Mouse (Mus musculus): ENCODE results near the gene 1700029I15Rik. TPM values are rescaled to one million over a fixed set of nuclear protein-coding genes. Genes with fewer than 3 reads are reported as not detected.
A peak's percentile ranks its signal among the peaks of the same experiment; 100 is the strongest.

1700029I15Rik gene
- polyA plus RNA-seq, 1 experiment from 2014 or later = 1.8 TPM

- no peak overlapping the region for H3K27ac ChIP-seq (ENCODE audit: low read length)
- H3K9me3 ChIP-seq (replicated peaks; ENCODE audit: control insufficient read depth, low read length) = no peaks in the 10 kb centered on the region
- H3K4me1 ChIP-seq (ENCODE audit: control insufficient read depth, insufficient read depth, low read length) = peaks cover 23% of the 10 kb centered on the region
- H3K27me3 ChIP-seq (ENCODE audit: control insufficient read depth, insufficient read depth, low read length) = peaks cover 6% of the 10 kb centered on the region; the same call in 1 of the 2 replicates
- 80% methylated on average over 4 of the region's 4 CpGs for WGBS
- ATAC-seq (replicated peaks; ENCODE audit: extremely low read depth, insufficient read depth, low FRiP score) = no peak
- H3K36me3 ChIP-seq (ENCODE audit: control insufficient read depth, insufficient read depth) = no peaks in the 10 kb centered on the region
- H3K9ac ChIP-seq (ENCODE audit: low read length) = no peak overlapping the region
- no peak overlapping the region for H3K4me2 ChIP-seq (ENCODE audit: low read depth, low read length)
- H3K4me3 ChIP-seq (ENCODE audit: low read length) = no peak overlapping the region
These were observed 5.3 kb downstream of the 1700029I15Rik start for GRCm38 (mm10) chr2:92387646-92388045.

GRCm38 (mm10) chr2:92388081-92388517, 5.8 kb downstream of the 1700029I15Rik start:
- no peaks in the 10 kb centered on the region for H3K36me3 ChIP-seq (ENCODE audit: control insufficient read depth, insufficient read depth)
- no peak for ATAC-seq (replicated peaks; ENCODE audit: extremely low read depth, insufficient read depth, low FRiP score)
- H3K27me3 ChIP-seq (ENCODE audit: control insufficient read depth, insufficient read depth, low read length) = peaks cover 9% of the 10 kb centered on the region
- H3K4me3 ChIP-seq (ENCODE audit: low read length) = peak overlapping the region; percentile 65
- peaks cover 23% of the 10 kb centered on the region for H3K4me1 ChIP-seq (ENCODE audit: control insufficient read depth, insufficient read depth, low read length)
- H3K9ac ChIP-seq (ENCODE audit: low read length) = no peak overlapping the region; the same call in 1 of the 2 replicates
- H3K4me2 ChIP-seq (ENCODE audit: low read depth, low read length) = peak overlapping the region; percentile 83
- 49% methylated on average over 3 of the region's 3 CpGs for WGBS
- no peak overlapping the region for H3K27ac ChIP-seq (ENCODE audit: low read length)
- no peaks in the 10 kb centered on the region for H3K9me3 ChIP-seq (replicated peaks; ENCODE audit: control insufficient read depth, low read length)

- WGBS = under 1% methylated on average over 61 of the region's 62 CpGs
- Histone ChIP-seq H3K4me2 (ENCODE audit: low read depth, low read length) (peak overlapping the region; percentile 83), H3K9me3 (replicated peaks; ENCODE audit: control insufficient read depth, low read length) (no peaks in the 10 kb centered on the region), H3K36me3 (ENCODE audit: control insufficient read depth, insufficient read depth) (no peaks in the 10 kb centered on the region), H3K4me1 (ENCODE audit: control insufficient read depth, insufficient read depth, low read length) (peaks cover 23% of the 10 kb centered on the region), H3K27ac (ENCODE audit: low read length) (no peak overlapping the region), H3K4me3 (ENCODE audit: low read length) (peak overlapping the region; percentile 65), H3K27me3 (ENCODE audit: control insufficient read depth, insufficient read depth, low read length) (peaks cover 18% of the 10 kb centered on the region), H3K9ac (ENCODE audit: low read length) (peak overlapping the region; percentile 57)
- peak; percentile 79 for ATAC-seq (replicated peaks; ENCODE audit: extremely low read depth, insufficient read depth, low FRiP score)
These were observed 6.7 kb downstream of the 1700029I15Rik start for GRCm38 (mm10) chr2:92388891-92389641.

GRCm38 (mm10) chr2:92389645-92390044, 7.3 kb downstream of the 1700029I15Rik start:
- Histone ChIP-seq H3K4me1 (ENCODE audit: control insufficient read depth, insufficient read depth, low read length) (peaks cover 23% of the 10 kb centered on the region), H3K4me2 (ENCODE audit: low read depth, low read length) (peak overlapping the region; percentile 83), H3K9me3 (replicated peaks; ENCODE audit: control insufficient read depth, low read length) (no peaks in the 10 kb centered on the region), H3K9ac (ENCODE audit: low read length) (no peak overlapping the region; the same call in none of the 2 replicates), H3K4me3 (ENCODE audit: low read length) (peak overlapping the region; percentile 65), H3K27ac (ENCODE audit: low read length) (no peak overlapping the region), H3K27me3 (ENCODE audit: control insufficient read depth, insufficient read depth, low read length) (peaks cover 19% of the 10 kb centered on the region), H3K36me3 (ENCODE audit: control insufficient read depth, insufficient read depth) (no peaks in the 10 kb centered on the region)
- 0 out of 2 replicates have a peak, but pooled peaks have one; percentile 1 for ATAC-seq (replicated peaks; ENCODE audit: extremely low read depth, insufficient read depth, low FRiP score)
- 10% methylated on average over 10 of the region's 10 CpGs for WGBS

GRCm38 (mm10) chr2:92390206-92390930, 8.0 kb downstream of the 1700029I15Rik start:
- Histone ChIP-seq H3K36me3 (ENCODE audit: control insufficient read depth, insufficient read depth) (no peaks in the 10 kb centered on the region), H3K9me3 (replicated peaks; ENCODE audit: control insufficient read depth, low read length) (no peaks in the 10 kb centered on the region), H3K4me3 (ENCODE audit: low read length) (no peak overlapping the region), H3K4me2 (ENCODE audit: low read depth, low read length) (no peak overlapping the region), H3K4me1 (ENCODE audit: control insufficient read depth, insufficient read depth, low read length) (peaks cover 23% of the 10 kb centered on the region), H3K27me3 (ENCODE audit: control insufficient read depth, insufficient read depth, low read length) (peaks cover 19% of the 10 kb centered on the region), H3K9ac (ENCODE audit: low read length) (no peak overlapping the region), H3K27ac (ENCODE audit: low read length) (no peak overlapping the region)
- WGBS = 65% methylated on average over 6 of the region's 6 CpGs
- no peak for ATAC-seq (replicated peaks; ENCODE audit: extremely low read depth, insufficient read depth, low FRiP score)

- H3K27me3 ChIP-seq (ENCODE audit: control insufficient read depth, insufficient read depth, low read length) = peaks cover 19% of the 10 kb centered on the region
- WGBS = 73% methylated on average over 8 of the region's 8 CpGs
These were observed 8.8 kb downstream of the 1700029I15Rik start for GRCm38 (mm10) chr2:92391116-92391515.

GRCm38 (mm10) chr2:92391703-92392317, 9.5 kb downstream of the 1700029I15Rik start:
- Histone ChIP-seq H3K27me3 (ENCODE audit: control insufficient read depth, insufficient read depth, low read length) (peaks cover 19% of the 10 kb centered on the region), H3K9ac (ENCODE audit: low read length) (peak overlapping the region; percentile 28; the same call in 1 of the 2 replicates), H3K9me3 (replicated peaks; ENCODE audit: control insufficient read depth, low read length) (no peaks in the 10 kb centered on the region), H3K4me2 (ENCODE audit: low read depth, low read length) (peak overlapping the region; percentile 48), H3K27ac (ENCODE audit: low read length) (no peak overlapping the region), H3K4me3 (ENCODE audit: low read length) (peak overlapping the region; percentile 29), H3K36me3 (ENCODE audit: control insufficient read depth, insufficient read depth) (no peaks in the 10 kb centered on the region), H3K4me1 (ENCODE audit: control insufficient read depth, insufficient read depth, low read length) (peaks cover 23% of the 10 kb centered on the region)
- 31% methylated on average over 11 of the region's 11 CpGs for WGBS
- no peak for ATAC-seq (replicated peaks; ENCODE audit: extremely low read depth, insufficient read depth, low FRiP score)

More at GRCm38 (mm10) chr2:92391116-92391515, 8.8 kb downstream of the 1700029I15Rik start:
- ATAC-seq (replicated peaks; ENCODE audit: extremely low read depth, insufficient read depth, low FRiP score) = no peak
- no peak overlapping the region for H3K27ac ChIP-seq (ENCODE audit: low read length)
- H3K4me1 ChIP-seq (ENCODE audit: control insufficient read depth, insufficient read depth, low read length) = peaks cover 23% of the 10 kb centered on the region
- no peaks in the 10 kb centered on the region for H3K36me3 ChIP-seq (ENCODE audit: control insufficient read depth, insufficient read depth)
- no peak overlapping the region for H3K9ac ChIP-seq (ENCODE audit: low read length)
- H3K4me3 ChIP-seq (ENCODE audit: low read length) = no peak overlapping the region
- H3K9me3 ChIP-seq (replicated peaks; ENCODE audit: control insufficient read depth, low read length) = no peaks in the 10 kb centered on the region
- H3K4me2 ChIP-seq (ENCODE audit: low read depth, low read length) = no peak overlapping the region

GRCm38 (mm10) chr2:92392318-92393264, 10.3 kb downstream of the 1700029I15Rik start:
- ATAC-seq (replicated peaks; ENCODE audit: extremely low read depth, insufficient read depth, low FRiP score) = no peak
- Histone ChIP-seq H3K4me2 (ENCODE audit: low read depth, low read length) (peak overlapping the region; percentile 48), H3K27ac (ENCODE audit: low read length) (no peak overlapping the region), H3K27me3 (ENCODE audit: control insufficient read depth, insufficient read depth, low read length) (peaks cover 18% of the 10 kb centered on the region), H3K9ac (ENCODE audit: low read length) (peak overlapping the region; percentile 28; the same call in 1 of the 2 replicates), H3K4me3 (ENCODE audit: low read length) (peak overlapping the region; percentile 29), H3K4me1 (ENCODE audit: control insufficient read depth, insufficient read depth, low read length) (peaks cover 23% of the 10 kb centered on the region), H3K9me3 (replicated peaks; ENCODE audit: control insufficient read depth, low read length) (no peaks in the 10 kb centered on the region), H3K36me3 (ENCODE audit: control insufficient read depth, insufficient read depth) (no peaks in the 10 kb centered on the region)
- 6% methylated on average over 26 of the region's 26 CpGs for WGBS
